Mouse (Mus musculus) testis, adult 2 months (tissue): Measurements from ENCODE around the gene Xpnpep1.

Experiments used
- CTCF ChIP-seq: fragments of 200-500 bp; IDR thresholded peaks from 2 replicates; pipeline ENCODE4 v1.5.1; 2012; ENCODE audit warnings: low read depth, mild to moderate bottlenecking, inconsistent platforms, low read length, moderate library complexity; ENCODE audit not compliant: control insufficient read depth, insufficient read depth, insufficient replicate concordance
- POLR2A ChIP-seq: fragments of 200-500 bp; IDR thresholded peaks from 2 replicates; pipeline ENCODE4 v1.6.1; 2012; ENCODE audit warnings: low read depth, mild to moderate bottlenecking, inconsistent platforms, low read length, moderate library complexity; ENCODE audit not compliant: control insufficient read depth

- TF ChIP-seq CTCF, result no peak
- no peak for TF ChIP-seq POLR2A
Measured at GRCm38 (mm10) chr19:53005978-53006377, 34.0 kb downstream of the Xpnpep1 start.
